Mouse (Mus musculus) MEL (cell line): ENCODE measurements around the gene Snd1. TPM values are rescaled to one million over a fixed set of nuclear protein-coding genes. Genes with fewer than 3 reads are reported as not detected.

Source experiments
- DNase-seq: peaks from one replicate; pipeline ENCODE4 v3.0.0; 2011; ENCODE audit warnings: low read depth, low spot score
- H3K27ac ChIP-seq: 2 replicates; pipeline ENCODE4 v1.5.1; 2012; ENCODE audit warnings: low read depth, mild to moderate bottlenecking, control low read depth, low read length, moderate library complexity; ENCODE audit not compliant: control insufficient read depth
- H3K27me3 ChIP-seq, 2 experiments: fragments of 150-350 bp in 1 of 2; sonication (generic) in 1 of 2; 2 replicates each; pipeline ENCODE4 v1.6.1; 2012; ENCODE audit warnings: low read length in 2 of 2, mild to moderate bottlenecking in 2 of 2, improper control_type of control experiment in 1 of 2, moderate library complexity in 1 of 2; ENCODE audit not compliant: insufficient read depth in 2 of 2, control insufficient read depth in 1 of 2
- H3K36me3 ChIP-seq, 2 experiments: 2 replicates each; pipeline ENCODE4 v1.6.1; 2012 to 2014; ENCODE audit warnings: low read length in 2 of 2, improper control_type of control experiment in 1 of 2, inconsistent platforms in 1 of 2, mild to moderate bottlenecking in 1 of 2; ENCODE audit not compliant: insufficient read depth in 2 of 2, control insufficient read depth in 1 of 2
- H3K4me1 ChIP-seq, 2 experiments: fragments of 150-350 bp in 1 of 2; sonication (generic) in 1 of 2; 2 replicates each; pipeline ENCODE4 v1.6.1; 2012; ENCODE audit warnings: low read length in 2 of 2, improper control_type of control experiment in 1 of 2, mild to moderate bottlenecking in 1 of 2; ENCODE audit not compliant: insufficient read depth in 2 of 2, control insufficient read depth in 1 of 2
- H3K4me3 ChIP-seq, 2 experiments: fragments of 150-350 bp in 1 of 2; sonication (generic) in 1 of 2; 2 replicates each; pipeline ENCODE4 v1.5.1; 2012; ENCODE audit warnings: low read depth in 2 of 2, low read length in 2 of 2, mild to moderate bottlenecking in 2 of 2, moderate library complexity in 2 of 2, control low read depth in 1 of 2, improper control_type of control experiment in 1 of 2; ENCODE audit not compliant: control insufficient read depth in 1 of 2, insufficient read depth in 1 of 2
- H3K79me2 ChIP-seq: 2 replicates; pipeline ENCODE4 v1.6.1; 2012; ENCODE audit warnings: mild to moderate bottlenecking, low read length, moderate library complexity; ENCODE audit not compliant: control insufficient read depth, poor library complexity, insufficient read depth
- H3K9ac ChIP-seq: 2 replicates; pipeline ENCODE4 v1.6.1; 2012; ENCODE audit warnings: low read depth, mild to moderate bottlenecking, control low read depth, low read length, moderate library complexity; ENCODE audit not compliant: control insufficient read depth, poor library complexity, severe bottlenecking
- H3K9me3 ChIP-seq: fragments of 150-350 bp; sonication (generic); replicated peaks from 2 replicates; pipeline ENCODE4 v1.6.1; 2012; ENCODE audit warnings: mild to moderate bottlenecking, low read length, improper control_type of control experiment, moderate library complexity; ENCODE audit not compliant: insufficient read depth
- E2F4 ChIP-seq: IDR thresholded peaks from 2 replicates; pipeline ENCODE4 v1.6.1; 2011; ENCODE audit warnings: low read depth, low read length, improper control_type of control experiment, borderline replicate concordance
- ELF1 ChIP-seq: IDR thresholded peaks from 2 replicates; pipeline ENCODE4 v1.6.1; 2014; ENCODE audit warnings: low read depth, mild to moderate bottlenecking, inconsistent platforms, low read length, improper control_type of control experiment, moderate library complexity
- EP300 ChIP-seq, 2 experiments: IDR thresholded peaks; 2 replicates each; pipeline ENCODE4 v1.6.1; 2011; ENCODE audit warnings: improper control_type of control experiment in 2 of 2, low read length in 2 of 2, low read depth in 1 of 2, mild to moderate bottlenecking in 1 of 2
- ETS1 ChIP-seq: IDR thresholded peaks from 2 replicates; pipeline ENCODE4 v1.6.1; 2012; ENCODE audit warnings: low read depth, mild to moderate bottlenecking, inconsistent platforms, low read length, improper control_type of control experiment, moderate library complexity
- GATA1 ChIP-seq: IDR thresholded peaks from 2 replicates; pipeline ENCODE4 v1.6.1; 2011; ENCODE audit warnings: low read depth, low read length, improper control_type of control experiment
- MAFK ChIP-seq: IDR thresholded peaks from 2 replicates; pipeline ENCODE4 v1.6.1; 2011; ENCODE audit warnings: low read depth, mild to moderate bottlenecking, low read length, improper control_type of control experiment, borderline replicate concordance
- POLR2A ChIP-seq, 2 experiments: IDR thresholded peaks; 2 replicates each; pipeline ENCODE4 v1.6.1; 2011 to 2012; ENCODE audit warnings: low read length in 2 of 2, mild to moderate bottlenecking in 2 of 2, control low read depth in 1 of 2, improper control_type of control experiment in 1 of 2, low read depth in 1 of 2, moderate library complexity in 1 of 2; ENCODE audit not compliant: control insufficient read depth in 1 of 2, insufficient read depth in 1 of 2, poor library complexity in 1 of 2
- POLR2AphosphoS5 ChIP-seq: IDR thresholded peaks from 2 replicates; pipeline ENCODE4 v1.6.1; 2012; ENCODE audit warnings: low read depth, borderline replicate concordance, mild to moderate bottlenecking, inconsistent platforms, low read length, moderate library complexity, mixed read lengths
- SMC3 ChIP-seq: IDR thresholded peaks from 2 replicates; pipeline ENCODE4 v1.6.1; 2011; ENCODE audit warnings: low read depth, low read length, improper control_type of control experiment
- TCF12 ChIP-seq: IDR thresholded peaks from 2 replicates; pipeline ENCODE4 v1.6.1; 2014; ENCODE audit warnings: low read depth, mild to moderate bottlenecking, inconsistent platforms, low read length, improper control_type of control experiment, moderate library complexity
- USF1 ChIP-seq: IDR thresholded peaks from 2 replicates; pipeline ENCODE4 v1.6.1; 2014; ENCODE audit warnings: low read depth, mild to moderate bottlenecking, inconsistent platforms, low read length, improper control_type of control experiment, moderate library complexity
- ZC3H11A ChIP-seq: IDR thresholded peaks from 2 replicates; pipeline ENCODE4 v1.6.1; 2012; ENCODE audit warnings: low read depth, mild to moderate bottlenecking, inconsistent platforms, low read length, improper control_type of control experiment
- polyA plus RNA-seq, 2 experiments: library from polyadenylated mRNA; stranded (reverse) in 1 of 2; unstranded in 1 of 2; fragments of >175 nt in 1 of 2; fragments of >200 nt in 1 of 2; gene quantifications; 2 replicates each; pipeline versions ENCODE4 v1.2.1 to v1.2.4; 2012; ENCODE audit warnings: low replicate concordance in 2 of 2, low read depth in 1 of 2; ENCODE audit not compliant: insufficient read length in 2 of 2, insufficient read depth in 1 of 2, missing spikeins in 1 of 2
- total RNA-seq: library from RNA; depleted of rRNA; stranded (reverse); fragments of 300-350 nt; gene quantifications from 2 replicates; pipeline ENCODE4 v1.2.3, GENCODE M21; 2012

Snd1 gene
- total and polyA plus RNA-seq, 3 experiments = 192 to 280 TPM; not detected in 1

DNA sequence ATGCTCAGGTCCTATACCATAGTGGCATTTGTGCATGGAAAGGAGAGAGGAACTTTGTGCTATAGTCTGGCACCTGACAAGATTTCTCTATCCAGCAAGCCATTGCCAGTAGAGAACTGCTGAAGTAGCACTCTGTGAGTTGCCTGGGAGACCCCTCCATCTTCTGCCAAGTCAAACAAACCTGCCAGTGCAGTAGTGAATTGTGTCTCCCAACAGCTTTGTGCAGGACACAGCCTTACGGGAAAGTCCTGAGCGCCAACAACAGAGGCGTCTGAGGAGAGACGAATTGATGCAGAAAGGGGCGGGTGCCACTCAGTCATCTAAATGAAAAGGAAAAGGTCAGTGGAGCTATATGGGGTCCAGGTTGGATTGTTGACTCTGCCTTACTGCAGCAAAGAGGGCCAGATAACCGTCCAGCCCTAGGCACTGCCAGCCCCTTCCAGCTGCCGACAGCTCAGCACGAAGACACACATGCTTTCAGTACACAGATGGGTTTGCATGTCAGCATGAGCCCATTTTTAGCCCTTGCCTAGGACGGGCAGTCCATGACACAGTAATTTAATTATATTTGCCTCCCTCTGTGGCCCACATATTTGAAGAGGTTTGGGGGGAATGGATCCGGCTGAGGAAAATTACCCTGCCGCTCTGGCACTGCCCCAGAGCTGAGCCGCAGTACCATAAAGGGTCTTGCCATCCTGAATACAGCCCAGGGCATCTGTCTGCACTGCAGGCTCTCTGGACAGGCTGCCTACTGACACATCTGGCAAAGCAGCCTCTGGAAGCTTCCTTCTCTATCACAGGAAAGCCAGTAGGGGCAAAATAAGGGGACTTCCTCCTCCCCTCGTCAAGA, 344.8 kb downstream of the Snd1 start:
- Histone ChIP-seq H3K9me3 (no peaks in the 10 kb centered on the region), H3K9ac (no peak overlapping the region), H3K27ac (no peak overlapping the region), H3K79me2 (no peaks in the 10 kb centered on the region), H3K4me1 (no peaks in the 10 kb centered on the region), H3K27me3 (no peaks in the 10 kb centered on the region), H3K4me3 (no peak overlapping the region), H3K36me3 (peaks cover 0 to 6% of the 10 kb centered on the region in 2 experiments; a peak in 2 of 4 replicates)
- DNase-seq = no peak
- no peak for TF ChIP-seq USF1
- no peak for TF ChIP-seq E2F4
- no peak for TF ChIP-seq EP300 (IDR thresholded peaks at IDR 0.05; ENCODE audit: low read depth in 1 of 2, low read length in 2 of 2)
- no peak for TF ChIP-seq TCF12
- no peak for TF ChIP-seq POLR2AphosphoS5
- TF ChIP-seq MAFK = no peak
- TF ChIP-seq POLR2A (IDR thresholded peaks at IDR 0.05; ENCODE audit: control insufficient read depth in 1 of 2, insufficient read depth in 1 of 2, low read depth in 1 of 2, low read length in 2 of 2, poor library complexity in 1 of 2) = no peak

DNA sequence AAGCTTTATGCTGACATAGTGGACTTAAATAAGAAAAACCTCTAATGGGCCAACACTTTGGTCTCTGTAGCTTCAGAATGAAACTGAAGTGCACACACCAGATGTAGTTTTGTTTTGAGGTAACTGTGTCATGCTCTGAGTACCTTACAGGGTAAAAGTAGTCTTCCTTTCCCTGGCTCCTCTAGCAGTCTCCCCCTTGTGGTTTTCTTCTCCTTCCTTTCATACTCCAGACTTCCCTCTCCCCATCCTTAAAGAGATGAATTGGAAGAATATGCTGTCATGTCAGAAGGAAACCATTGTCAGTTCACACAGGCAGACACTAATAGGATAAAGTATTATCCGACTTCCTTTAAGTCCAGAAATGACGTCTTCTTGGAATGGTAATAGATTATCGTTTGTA, 347.4 kb downstream of the Snd1 start:
- no peak overlapping the region for H3K27ac ChIP-seq
- no peak overlapping the region for H3K4me3 ChIP-seq
- H3K36me3 ChIP-seq = peaks cover 0 to 6% of the 10 kb centered on the region in 2 experiments; a peak in 2 of 4 replicates
- H3K4me1 ChIP-seq = no peaks in the 10 kb centered on the region
- H3K79me2 ChIP-seq = no peaks in the 10 kb centered on the region
- H3K9me3 ChIP-seq = no peaks in the 10 kb centered on the region
- H3K27me3 ChIP-seq = no peaks in the 10 kb centered on the region
- no peak overlapping the region for H3K9ac ChIP-seq
- DNase-seq = no peak
- TF ChIP-seq SMC3 (peak; percentile 2; the same call in 1 of the 2 replicates), ELF1 (no peak)
- TF ChIP-seq, all 39 proteins: peak for 1

DNA sequence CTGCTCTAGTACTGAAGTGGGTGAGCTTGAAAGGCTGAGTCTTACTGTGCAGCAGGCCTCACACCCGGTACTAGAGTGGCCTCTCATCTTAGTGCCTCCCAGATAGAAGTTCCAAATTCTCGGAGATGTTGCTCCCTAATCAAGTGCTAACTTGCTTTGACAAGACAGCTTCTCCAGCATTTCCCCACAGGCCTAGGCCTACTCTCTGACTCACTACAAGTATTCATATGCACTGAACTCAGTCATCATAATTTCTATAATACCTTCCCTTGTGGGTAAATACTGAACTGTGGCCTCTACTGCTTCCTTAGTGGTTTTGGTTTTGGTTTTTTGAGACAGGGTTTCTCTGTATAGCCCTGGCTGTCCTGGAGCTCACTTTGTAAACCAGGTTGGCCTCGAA, 348.4 kb downstream of the Snd1 start:
- no peak for TF ChIP-seq GATA1
- TF ChIP-seq ETS1 = no peak
- TF ChIP-seq POLR2A (IDR thresholded peaks at IDR 0.05; ENCODE audit: control insufficient read depth in 1 of 2, insufficient read depth in 1 of 2, low read depth in 1 of 2, low read length in 2 of 2, poor library complexity in 1 of 2) = no peak
- TF ChIP-seq ZC3H11A = no peak
- no peak overlapping the region for H3K27ac ChIP-seq
- H3K79me2 ChIP-seq = no peaks in the 10 kb centered on the region
- H3K9me3 ChIP-seq = no peaks in the 10 kb centered on the region
- H3K36me3 ChIP-seq = peaks cover 0 to 6% of the 10 kb centered on the region in 2 experiments; a peak in 2 of 4 replicates
- DNase-seq = no peak
- no peak overlapping the region for H3K9ac ChIP-seq
- no peaks in the 10 kb centered on the region for H3K27me3 ChIP-seq
- no peak overlapping the region for H3K4me3 ChIP-seq
- no peaks in the 10 kb centered on the region for H3K4me1 ChIP-seq
